Mouse (Mus musculus): ENCODE data around the gene Cplx3.
A peak's percentile ranks its signal among the peaks of the same experiment; 100 is the strongest.

Gene Cplx3

DNA sequence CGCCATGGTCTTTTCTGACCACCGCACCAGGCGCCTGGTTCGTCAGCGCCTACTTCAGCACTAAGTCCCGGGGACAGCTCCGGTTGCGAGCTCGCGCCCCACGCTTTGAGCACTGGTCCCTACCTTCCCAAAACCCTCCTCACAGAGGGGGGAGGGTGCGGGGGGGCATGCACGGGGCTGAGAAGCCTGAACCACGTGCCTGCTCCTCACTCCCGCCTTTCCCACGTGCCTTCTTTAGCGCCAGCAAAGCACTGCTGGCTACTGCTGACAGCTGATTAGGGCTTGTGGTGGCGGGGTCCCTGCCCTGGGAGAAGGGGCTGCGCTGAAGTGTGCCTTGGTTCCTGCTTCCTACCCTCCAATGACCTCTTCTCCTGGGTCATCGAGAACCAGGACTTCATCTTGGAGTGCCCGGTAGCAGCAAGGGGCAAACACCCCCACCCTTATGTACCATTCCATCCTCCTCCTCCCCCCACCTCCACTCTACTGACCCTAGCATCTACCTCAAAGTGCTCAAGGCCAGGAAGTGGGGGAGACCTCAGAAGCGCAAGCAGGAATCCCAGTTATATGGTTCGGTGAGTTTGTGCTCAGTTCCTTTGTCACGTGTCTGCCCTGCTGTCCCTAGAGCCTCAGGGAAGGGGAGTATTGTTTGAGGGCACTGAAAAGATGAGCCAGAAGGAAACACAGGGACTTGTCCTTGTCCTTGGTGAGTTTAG lies at the start of gene Cplx3:
Cplx3 (minus strand) TSS at position 143 of the 713 bp plus-strand sequence.
- peak; percentile 50 for DNase-seq

DNA sequence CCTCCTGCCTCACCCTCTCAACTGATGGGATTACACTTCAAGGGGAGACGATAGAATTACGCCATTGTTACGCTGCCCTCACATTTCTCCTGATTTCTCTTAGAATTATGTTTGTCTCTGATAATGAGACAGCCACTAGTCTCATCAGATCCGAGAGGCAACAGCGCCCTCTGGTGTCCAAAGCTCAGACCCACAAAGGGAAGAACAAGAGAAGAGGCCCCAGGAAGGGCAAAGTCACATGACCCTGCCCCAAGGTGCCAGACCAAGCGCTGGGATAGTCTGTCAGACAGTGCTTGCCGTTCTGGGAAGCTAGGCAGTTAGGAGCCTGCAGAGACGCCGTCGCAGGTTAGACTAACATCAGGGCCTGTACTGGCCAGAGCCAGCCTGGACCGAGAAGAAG lies 49.7 kb upstream of the Cplx3 start:
- DNase-seq = peak; percentile 97

DNA sequence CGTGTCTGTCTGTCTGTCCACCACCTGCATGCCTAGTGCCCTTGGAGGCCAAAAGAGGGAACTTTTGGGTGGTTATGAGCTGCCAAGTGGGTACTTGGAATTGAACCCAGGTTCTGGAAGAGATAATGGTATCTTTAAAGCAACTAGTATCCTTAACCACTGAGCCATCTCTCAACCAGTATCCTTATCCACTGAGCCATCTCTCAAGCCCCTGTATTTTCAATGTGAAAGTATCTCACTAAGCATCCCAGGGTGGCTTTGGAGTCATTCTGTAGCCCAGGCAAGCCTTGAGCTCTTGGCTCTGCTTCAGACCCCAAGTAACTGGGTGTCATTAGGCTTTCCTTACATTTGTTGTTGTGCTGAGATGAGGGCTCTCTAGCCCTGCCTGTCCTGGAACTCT lies 48.9 kb upstream of the Cplx3 start:
- DNase-seq = no peak

DNA sequence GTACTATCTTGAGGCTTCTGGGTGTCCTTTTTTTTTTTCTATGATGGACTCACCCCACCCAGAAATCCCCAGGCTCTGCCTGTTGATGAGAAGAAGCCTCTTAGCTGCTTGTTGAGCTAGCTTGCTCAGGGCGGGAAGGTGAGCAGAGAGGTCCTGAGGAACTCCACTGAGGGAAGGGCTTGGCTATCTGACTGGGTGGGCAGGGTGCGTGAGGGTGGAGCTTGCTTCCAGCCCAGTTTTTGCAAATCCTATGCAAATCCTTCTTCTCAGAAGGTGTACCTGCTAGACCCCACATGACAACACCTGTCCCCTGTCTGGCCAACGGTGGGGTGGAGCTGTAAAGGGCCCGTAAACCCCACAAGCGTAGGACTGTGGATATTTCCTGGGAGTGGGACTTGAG lies 47.2 kb upstream of the Cplx3 start, which contains the start of gene Csk:
Csk (minus strand) TSS at position 349 of the 400 bp plus-strand sequence.
- no peak for DNase-seq

DNA sequence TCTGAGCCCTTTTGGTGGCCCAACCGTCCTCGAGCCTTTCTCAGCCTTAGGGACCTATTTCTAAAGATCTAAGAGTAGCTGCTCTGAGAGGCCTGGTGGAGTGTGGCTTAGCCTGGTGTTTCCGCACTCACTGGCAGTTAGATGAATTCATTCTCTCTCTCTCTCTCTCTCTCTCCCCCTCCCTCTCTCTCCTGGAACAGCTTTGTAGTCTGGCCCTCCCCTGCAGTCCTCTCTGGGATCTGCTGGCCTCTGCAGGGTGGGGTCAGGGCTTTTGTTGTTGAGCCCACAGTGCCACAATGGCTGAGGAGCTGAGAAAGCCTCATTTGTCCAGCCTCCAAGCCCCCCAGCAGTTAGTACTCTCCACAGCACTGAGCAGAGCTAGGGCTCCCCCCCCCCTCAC lies 46.8 kb upstream of the Cplx3 start:
- DNase-seq = peak; percentile 57

GRCm38 (mm10) chr9:57652351-57652750 lies 46.3 kb upstream of the Cplx3 start:
- DNase-seq = no peak

DNA sequence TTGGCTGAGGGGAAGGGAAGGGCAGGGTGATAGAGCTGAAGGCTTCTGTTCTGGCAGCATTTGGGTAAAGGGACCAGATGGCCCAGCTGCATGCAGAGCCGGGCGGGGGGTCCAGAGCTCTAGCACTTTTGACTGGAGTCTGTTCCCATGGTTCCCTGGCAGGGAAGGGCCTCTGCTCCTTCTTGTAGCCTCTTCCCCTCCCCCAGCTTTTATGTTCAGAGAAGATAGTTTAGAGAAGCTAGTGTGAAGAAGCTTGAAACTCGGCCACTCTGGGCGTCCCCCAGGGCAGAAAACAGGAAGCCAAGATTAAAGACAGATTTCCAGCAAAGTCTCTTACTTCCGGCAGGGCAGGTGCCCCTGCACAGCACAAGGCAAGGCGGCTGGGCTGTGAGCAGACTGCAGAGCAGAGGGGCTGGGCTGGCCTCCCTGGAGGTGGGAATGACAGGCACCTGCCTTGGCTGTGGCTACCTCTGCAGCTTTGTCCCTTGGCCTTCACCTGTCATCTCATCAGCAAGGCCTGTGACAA lies 44.8 kb upstream of the Cplx3 start:
- peak; percentile 80 for DNase-seq

GRCm38 (mm10) chr9:57650130-57650785 lies 44.2 kb upstream of the Cplx3 start:
- no peak for DNase-seq

DNA sequence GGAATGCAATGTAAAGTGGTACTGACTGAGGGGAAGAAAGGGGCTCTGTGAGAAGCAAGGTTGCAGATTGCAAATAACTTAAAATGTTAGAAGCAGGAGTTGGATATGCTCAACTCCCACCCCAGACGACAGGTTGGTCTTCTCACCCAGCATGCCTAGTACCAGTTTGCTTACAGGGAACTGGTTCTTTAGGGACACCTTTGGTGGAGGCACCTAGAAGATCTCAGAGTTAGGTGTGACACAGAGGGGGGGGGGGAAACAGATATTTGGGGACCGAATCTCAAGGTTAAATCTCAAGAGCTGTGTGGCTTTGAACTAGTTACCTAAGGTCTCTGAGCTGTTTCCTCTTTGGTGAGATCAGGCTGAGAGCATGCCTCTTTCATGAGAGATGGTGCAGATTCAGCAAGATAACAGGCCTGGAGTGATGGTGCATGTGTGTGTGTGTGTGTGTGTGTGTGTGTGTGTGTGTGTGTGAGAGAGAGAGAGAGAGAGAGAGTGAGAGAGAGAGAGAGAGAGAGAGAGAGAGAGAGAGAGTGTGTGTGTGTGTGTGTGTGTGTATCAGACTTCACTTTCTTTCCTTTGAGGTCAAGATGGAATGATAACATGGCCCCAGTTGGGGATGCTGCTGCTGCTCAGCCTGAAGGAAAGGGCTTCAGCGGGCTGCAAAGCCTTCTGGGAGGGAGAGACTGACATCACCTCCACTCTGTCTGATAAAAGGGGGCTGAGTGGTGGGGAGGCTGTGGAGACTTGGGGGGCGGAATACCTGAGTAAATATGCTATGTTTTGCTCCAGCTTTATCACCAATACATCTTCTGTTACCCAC lies 41.4 kb upstream of the Cplx3 start:
- DNase-seq = peak; percentile 71

DNA sequence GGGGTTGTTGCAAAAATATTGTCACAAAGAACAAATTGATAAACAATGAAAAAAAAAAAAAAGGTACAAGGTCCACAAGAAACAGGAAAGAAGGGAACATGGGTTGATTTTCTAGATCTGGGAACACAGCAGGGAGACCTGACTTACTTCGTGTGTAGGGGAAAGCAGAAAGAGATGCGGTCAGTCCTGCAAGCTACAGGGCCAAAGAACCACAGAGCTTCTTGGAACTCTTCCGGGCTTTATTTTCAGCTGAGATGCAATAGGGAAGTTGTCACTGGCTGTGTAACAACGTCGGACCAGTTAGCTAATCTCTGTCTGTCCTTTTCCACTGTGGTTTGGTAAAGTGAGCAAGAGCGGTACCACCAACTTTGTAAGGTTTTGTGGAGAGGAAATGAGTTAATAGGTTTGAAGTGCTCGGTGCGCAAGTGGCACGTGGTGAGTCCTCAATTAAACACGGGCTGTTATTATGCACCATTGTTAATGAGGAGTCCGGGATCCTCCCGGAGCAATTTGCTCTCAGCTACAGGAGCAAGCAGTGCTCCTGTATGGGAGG lies 40.5 kb upstream of the Cplx3 start:
- DNase-seq = no peak

DNA sequence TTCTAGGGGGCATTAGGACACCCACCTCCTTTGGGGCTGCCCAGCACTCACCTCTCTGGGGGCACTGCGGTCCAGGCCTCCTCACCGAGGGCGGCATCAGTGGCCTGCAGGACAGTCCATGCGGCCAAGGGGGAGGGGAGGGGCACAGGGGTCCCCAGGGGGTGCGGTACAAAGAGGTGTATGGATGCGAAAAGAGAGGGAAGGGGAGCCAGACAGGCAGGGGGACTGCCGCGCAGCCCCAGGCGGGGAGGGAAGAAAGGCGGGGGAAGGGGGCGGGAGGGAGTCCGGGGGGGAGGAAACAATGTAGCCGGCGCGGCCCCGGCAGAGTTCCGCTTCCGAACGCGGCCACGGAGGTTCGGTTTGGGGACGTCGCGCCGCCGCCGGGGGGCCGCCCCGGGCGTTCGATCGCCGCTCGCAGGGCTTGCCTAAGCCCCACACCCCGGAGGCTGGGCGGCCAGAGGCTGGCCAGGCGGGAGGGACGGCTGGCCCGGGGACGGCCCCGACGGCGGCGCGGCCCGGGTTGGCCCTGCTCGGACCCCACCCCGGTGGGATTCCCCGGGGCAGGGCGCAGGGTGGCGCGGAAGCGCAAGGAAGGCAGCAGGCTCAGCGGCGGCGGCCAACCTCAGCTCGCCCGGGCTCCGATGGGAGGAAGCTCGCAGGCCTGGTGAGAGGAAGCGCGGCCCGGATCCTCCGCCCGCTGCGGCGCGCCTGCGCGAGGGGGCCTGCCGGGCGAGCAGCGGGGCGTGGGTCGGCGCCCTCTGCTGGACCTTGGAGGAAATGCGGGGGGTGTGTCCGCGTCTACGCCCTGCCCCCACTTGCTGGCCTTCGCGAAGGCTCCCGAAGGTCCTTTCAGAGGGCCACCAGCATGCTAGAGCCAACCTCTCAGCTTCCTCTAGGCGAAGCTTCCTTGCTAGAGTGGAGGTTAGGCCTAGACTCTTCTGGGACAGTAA lies 39.1 kb upstream of the Cplx3 start:
- peak; percentile 95 for DNase-seq

GRCm38 (mm10) chr9:57644442-57644943 lies 38.4 kb upstream of the Cplx3 start:
- DNase-seq = no peak

DNA sequence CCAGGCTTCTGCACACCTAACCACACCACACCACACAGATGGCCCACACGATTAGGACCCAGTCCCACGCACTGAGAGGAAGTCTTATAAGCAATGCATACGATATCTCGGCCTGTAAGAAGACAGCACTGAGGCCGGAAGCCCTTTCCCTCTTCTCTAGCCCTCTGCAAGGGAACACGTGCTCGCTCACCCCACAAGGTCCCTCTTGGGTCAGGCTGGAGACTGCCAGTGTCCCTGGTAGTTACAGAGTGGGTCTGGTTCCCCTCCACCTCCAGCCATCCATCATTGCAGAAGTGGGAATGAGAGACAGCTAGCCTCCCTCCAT lies 37.7 kb upstream of the Cplx3 start:
- peak; percentile 70 for DNase-seq

DNA sequence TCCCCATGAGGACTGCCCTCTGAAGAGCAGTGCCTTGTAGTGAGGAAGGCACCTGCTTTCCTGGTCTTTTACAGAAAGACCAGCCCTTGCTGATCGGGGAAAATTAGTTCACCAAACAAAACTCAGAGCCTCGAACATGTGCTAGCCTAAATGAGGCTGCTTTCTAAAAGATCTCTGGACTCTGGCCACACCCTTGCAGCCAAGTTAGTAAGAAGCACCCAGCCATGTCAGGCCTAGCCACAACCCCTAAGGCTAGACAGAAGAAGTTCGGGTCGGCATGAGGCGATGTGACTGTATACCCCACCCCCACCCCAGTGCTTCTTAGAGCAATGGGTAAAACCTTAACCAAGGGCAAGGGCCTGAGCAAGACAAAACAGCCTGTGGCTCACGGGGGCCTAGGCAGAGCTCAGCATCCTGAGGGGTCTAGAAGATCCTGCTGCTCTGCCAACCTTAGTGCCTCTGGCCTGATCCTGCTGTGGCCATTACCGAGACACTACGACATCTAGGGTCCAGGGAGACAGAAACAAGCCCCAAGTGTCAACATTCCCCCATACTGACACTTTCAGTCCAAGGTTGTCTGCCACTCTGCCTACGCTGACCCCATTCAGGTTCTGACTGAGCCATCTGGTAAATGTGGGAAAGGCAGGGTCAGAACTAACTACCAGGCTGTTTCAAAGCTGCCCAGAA lies 37.2 kb upstream of the Cplx3 start:
- peak; percentile 32 for DNase-seq

GRCm38 (mm10) chr9:57641775-57642550 lies 35.9 kb upstream of the Cplx3 start:
- DNase-seq = peak; percentile 38

GRCm38 (mm10) chr9:57641022-57641421 lies 34.9 kb upstream of the Cplx3 start:
- DNase-seq = no peak

DNA sequence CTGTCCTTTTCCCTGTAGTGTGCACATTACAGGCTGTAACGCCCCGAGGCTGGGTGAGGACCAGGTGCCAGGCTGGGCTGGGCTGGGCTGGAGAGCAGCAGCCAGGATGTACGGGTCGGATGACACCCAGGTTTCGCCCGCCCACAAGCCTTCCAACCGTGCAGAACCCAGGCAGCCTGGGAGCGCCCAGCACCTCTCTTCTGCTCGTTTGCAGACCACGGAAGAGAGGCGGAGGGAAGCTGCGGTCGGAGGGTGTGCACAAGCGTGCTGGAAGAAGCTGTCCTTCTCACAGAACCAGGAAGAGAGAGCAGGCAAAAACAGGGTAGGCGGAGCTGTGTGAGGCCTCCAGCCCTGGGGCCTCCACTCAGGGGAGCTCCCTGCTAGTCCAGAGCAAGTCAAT lies 34.3 kb upstream of the Cplx3 start:
- DNase-seq = peak; percentile 93

DNA sequence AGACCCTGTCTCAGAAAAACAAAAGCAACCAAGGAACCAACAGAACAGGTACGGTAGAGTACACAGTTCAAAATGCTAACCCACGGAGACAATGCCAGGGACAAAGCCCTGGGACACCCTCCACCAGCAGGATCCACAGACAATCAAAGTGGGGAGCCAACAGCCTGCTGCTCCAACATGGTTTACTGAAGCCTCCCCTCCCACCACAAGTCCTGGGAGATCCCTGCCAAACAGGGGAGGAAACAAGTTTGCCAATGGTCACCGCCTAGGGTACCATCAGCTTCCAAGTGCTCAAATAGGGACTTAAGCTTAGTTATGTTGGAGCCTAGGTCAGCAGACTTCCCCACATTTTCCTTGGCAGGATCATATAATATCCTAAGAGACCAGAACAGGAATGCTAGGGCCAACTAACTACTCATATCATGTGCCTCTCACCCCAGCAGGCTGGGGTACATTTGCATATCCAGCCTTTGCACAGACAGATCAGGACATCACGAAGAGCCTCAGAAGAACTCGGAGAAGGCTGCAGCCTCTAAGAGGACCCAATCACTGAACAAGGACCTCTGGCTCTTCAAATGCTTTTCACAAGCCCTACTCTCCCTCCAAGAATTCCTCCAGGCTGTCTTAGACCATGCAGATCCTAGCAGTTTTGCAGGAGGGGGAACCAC lies 33.7 kb upstream of the Cplx3 start:
- DNase-seq = no peak

DNA sequence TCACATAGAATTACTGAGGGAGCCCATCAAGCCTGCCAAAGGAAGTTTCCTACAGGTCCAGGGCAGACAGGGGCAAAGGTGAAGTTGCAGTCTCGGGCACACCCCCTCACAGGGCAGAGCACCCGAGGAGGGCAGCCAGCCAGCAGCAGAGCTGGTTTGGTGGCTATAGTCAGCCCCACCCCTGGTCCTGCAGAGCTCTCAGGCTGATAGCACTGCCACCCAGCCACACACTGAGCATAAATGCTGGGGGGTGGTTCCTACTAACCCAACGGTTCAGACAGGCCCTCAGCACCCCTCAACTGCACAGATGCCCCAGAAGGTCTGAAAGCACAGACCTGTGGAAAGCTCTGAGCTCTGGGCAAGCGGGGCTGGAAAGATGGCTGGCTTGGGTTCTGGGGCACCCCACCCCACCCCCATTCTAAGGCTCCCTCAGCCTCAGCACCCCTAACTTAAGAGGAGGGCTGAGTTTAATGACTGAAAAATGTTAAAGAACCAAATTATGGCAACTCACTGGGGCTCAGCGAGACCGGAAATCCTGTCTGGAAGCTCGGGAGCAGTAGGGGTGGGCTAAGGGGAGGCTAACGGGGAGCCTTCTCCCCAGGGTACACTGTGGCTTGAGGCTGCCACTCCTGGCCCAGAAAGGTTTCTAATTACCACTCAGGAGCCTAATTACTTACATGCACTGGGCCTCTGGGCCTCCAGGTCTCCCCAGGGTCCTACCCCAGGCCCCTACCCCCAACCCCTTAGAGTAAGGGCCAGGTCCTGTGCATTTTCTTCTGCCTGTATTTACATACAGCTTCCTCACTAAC lies 32.8 kb upstream of the Cplx3 start:
- DNase-seq = peak; percentile 58

All from thymus, postnatal 14 days (tissue).